Mouse (Mus musculus) brown adipose tissue, adult 24 weeks (tissue): ENCODE measurements around the gene Hk2. TPM values are rescaled to one million over a fixed set of nuclear protein-coding genes. Genes with fewer than 3 reads are reported as not detected.
"Not testable (repeated sequence)": the region's sequence is repeated elsewhere in the genome, so short reads cannot be mapped to it uniquely, and the experiment has no call there.

Source experiments
- H3K27ac ChIP-seq: fragments of 200-500 bp; replicated peaks from 2 replicates; pipeline ENCODE4 v1.5.1; 2012; ENCODE audit warnings: low read depth, mild to moderate bottlenecking, low read length
- H3K4me1 ChIP-seq: fragments of 200-500 bp; 2 replicates; pipeline ENCODE4 v1.6.1; 2012; ENCODE audit warnings: low read length, mixed read lengths; ENCODE audit not compliant: control insufficient read depth, insufficient read depth, insufficient read length
- H3K4me3 ChIP-seq: fragments of 200-500 bp; 2 replicates; pipeline ENCODE4 v1.5.1; 2012; ENCODE audit warnings: low read depth, mild to moderate bottlenecking, low read length, moderate library complexity; ENCODE audit not compliant: insufficient read depth
- polyA plus RNA-seq: library from polyadenylated mRNA; stranded (reverse); fragments of >200 nt; gene quantifications from 2 replicates; pipeline ENCODE4 v1.2.4, GENCODE M21; 2012; ENCODE audit not compliant: missing spikeins, insufficient read depth, insufficient read length

Gene Hk2
- polyA plus RNA-seq, 1 experiment, result 216 TPM

DNA sequence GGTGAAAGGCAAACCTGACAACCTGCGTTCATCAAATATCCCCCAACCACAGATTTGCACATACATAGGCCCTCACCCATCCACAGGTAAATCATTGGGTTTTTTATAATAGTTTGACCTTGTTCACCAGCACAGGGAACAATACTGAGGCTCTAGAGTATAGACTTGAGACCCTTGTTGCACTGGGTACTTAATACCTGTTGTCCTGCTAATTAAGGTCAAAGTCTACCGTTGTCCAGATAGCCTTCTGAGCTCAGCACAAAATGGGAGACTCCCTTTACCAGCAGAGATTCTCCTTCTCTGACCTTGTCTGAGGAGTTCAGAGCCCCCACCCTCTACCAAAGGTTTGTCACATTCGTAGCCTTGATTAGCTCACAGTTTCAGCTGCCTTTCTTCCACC lies 70.5 kb downstream of the Hk2 start:
- Histone ChIP-seq H3K27ac (no peak overlapping the region), H3K4me1 (no peaks in the 10 kb centered on the region), H3K4me3 (no peak overlapping the region)

DNA sequence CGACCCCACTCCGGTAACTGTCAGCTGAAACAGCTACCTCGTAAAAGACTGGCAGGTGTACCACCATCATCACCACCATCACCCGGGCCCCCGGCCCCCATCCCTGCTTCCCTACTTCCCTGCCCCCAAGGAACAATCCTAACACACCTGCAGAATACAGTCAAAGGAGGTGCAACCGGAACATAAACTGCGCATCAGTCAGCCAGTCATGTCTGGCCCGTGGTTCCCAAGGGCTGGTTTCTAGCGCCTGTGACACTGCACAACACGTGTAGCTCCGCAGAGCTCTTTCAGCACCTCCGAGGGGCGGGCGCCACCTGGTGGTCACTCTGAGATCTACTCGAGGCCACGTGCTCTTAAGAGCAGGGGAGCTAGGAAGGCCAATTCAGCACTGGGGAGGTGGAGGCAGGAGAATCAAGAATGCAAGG lies 71.6 kb downstream of the Hk2 start:
- H3K4me3 ChIP-seq, result no peak overlapping the region

DNA sequence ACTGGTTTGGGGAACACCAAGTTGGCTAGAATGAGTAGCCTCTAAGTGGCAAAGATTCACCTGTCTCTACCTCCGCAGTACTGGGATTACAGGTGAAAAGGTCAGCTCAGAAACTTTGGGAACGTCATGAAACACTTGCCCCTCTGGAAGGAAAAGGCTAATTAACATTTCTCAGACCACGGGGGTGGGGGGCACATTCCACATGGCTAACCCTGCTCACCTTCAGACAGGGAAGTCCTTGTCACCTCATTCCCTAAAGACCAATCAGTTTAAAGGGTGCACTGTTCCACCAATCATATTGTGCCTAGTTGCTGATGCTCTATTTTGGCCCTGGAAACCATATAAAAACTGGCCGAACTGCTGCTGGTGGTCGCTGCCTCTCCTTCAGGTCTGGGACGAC lies 73.0 kb downstream of the Hk2 start:
- no peaks in the 10 kb centered on the region for H3K4me1 ChIP-seq
- H3K4me3 ChIP-seq, result no peak overlapping the region
- H3K27ac ChIP-seq, result no peak overlapping the region

More for the DNA sequence above, 71.6 kb downstream of the Hk2 start:
- H3K27ac ChIP-seq, result no peak overlapping the region
- no peaks in the 10 kb centered on the region for H3K4me1 ChIP-seq

DNA sequence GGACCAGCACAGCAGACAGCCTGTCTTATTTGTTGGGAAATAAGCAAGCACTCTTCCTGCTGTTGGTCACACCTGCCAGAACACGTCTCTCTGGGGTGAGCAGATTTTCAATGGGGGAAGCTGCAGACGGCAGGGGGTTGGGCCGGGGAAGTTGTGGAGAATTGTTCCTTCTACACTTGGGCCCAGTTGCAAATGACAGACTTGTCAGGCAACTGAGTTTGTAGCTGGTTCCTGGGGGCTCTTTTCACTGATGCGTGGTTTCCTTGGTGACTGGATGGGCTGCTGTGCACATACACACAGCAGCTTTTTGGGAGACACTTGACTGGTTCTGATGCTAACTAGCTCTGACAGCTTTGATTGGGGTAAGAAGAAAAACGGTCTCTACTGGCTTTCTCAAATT lies 74.4 kb downstream of the Hk2 start:
- Histone ChIP-seq H3K4me3 (no peak overlapping the region), H3K27ac (no peak overlapping the region), H3K4me1 (no peaks in the 10 kb centered on the region)

DNA sequence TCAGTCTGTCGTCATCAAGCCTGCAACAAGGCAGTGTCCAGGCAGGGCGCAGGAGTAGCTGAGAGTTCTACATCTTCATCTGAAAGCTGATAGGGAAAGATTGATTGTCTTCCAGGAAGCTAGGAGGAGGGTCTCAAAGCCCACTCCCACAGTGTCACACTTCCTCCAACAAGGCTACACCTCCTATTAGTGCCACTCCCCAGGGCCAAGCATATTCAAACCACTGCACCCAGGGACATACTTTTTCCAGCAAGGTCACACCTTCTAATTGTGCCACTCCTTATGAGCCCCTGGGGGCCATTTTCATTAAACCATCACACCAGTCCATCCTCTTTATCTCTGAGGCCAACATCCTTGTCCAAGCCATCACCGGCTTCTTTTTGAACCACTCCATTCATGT lies 77.5 kb downstream of the Hk2 start:
- no peak overlapping the region for H3K4me3 ChIP-seq
- no peaks in the 10 kb centered on the region; the same call in 1 of the 2 replicates for H3K4me1 ChIP-seq
- no peak overlapping the region for H3K27ac ChIP-seq

DNA sequence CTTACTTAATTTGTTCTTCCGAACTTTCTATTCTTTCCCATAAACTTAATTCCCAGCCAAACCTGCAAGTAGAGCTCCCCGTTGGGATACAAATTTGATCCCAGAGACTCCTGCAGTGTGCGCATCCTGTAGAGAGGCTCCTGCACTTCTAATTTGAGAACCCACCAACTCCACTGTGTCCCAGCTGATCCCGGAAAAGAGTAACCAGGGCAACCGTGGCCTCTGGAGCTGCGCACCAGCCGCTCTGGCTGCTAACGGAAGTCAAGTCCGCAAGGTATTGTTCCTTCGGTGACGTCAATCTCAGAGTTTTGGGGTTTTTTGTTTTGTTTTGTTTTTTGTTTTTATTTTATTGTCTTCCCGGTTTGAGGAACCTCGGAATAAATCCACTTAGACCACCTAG lies 79.6 kb downstream of the Hk2 start:
- Histone ChIP-seq H3K4me1 (no peaks in the 10 kb centered on the region; the same call in 1 of the 2 replicates), H3K27ac (no peak overlapping the region), H3K4me3 (no peak overlapping the region)

DNA sequence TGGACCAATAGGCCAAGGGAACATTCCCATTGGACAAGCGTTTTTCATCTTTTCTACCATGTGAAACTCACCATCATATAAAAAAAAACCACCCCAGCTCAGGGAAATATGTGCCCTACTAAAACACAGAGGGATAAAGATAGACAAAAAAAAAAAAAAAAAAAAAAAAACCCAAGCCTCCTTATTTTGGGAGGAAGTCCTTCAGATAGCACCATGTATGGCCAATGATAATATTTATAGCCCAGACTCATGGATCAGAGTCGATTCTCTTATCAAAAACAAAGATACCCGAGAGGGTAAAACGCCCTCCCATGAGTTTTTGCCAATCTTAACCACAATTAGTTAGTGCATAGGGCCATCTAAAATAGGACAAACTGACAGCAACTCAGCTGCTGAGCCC lies 84.8 kb downstream of the Hk2 start:
- Histone ChIP-seq H3K4me1 (no peaks in the 10 kb centered on the region), H3K27ac (no peak overlapping the region), H3K4me3 (no peak overlapping the region)

DNA sequence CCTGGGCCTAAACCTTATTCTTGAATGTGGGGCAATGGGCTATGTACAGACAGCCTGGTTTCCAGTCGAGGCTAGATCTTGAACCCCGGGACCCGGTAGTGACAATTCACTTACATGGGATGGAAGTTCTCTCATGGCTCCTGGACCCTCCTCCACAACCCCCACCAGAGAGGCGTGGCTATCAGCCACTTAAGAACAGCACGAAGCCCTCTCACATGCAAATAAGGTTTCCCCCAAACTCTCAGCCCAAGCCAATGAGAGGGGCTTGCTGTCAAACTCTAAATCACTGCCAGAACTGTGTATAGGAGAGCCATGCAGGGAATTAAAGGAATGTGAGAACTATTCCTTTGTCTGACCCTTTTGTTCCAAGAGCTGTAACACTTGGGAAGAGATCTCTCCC lies 85.7 kb downstream of the Hk2 start:
- H3K4me1 ChIP-seq, H3K27ac ChIP-seq, H3K4me3 ChIP-seq: not testable (repeated sequence)

DNA sequence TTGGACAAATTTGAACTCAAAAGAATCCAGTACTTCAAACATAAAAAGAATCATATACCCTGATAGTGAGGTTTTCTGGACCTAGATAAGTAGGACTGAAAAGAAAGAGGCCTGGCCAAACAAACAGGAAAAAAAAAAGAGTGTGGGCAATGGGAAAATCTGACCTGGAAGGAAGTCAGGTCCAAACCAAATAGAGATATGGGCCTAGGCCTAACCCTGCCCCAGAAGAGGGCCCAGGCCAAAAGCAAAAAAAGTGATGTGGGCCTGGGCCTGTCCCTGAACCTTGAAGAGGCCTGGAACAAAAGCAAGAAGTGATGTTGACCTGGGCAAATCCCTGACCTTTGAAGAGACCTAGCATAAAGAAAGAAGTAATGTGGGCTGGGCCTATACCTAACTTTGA lies 90.1 kb downstream of the Hk2 start:
- Histone ChIP-seq H3K4me3 (no peak overlapping the region), H3K27ac (no peak overlapping the region), H3K4me1 (no peaks in the 10 kb centered on the region)

DNA sequence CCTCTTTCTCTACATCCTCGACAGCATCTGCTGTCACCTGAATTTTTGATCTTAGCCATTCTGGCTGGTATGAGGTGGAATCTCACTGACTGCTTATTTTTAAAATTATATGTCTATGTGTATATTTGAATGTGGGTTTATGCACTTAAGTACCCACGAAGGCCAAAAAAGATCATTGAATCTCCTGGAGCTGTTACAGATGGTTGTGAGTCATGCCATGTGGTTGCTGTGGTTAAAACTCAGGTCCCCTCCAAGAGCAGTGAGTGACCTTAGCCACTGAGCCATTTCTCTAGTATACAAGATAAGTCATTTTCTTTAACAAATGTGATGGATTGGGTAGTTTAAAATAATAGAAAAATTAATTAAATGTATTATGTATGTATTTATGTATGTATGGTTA lies 95.0 kb downstream of the Hk2 start:
- not testable (repeated sequence) for H3K4me3 ChIP-seq, H3K27ac ChIP-seq

DNA sequence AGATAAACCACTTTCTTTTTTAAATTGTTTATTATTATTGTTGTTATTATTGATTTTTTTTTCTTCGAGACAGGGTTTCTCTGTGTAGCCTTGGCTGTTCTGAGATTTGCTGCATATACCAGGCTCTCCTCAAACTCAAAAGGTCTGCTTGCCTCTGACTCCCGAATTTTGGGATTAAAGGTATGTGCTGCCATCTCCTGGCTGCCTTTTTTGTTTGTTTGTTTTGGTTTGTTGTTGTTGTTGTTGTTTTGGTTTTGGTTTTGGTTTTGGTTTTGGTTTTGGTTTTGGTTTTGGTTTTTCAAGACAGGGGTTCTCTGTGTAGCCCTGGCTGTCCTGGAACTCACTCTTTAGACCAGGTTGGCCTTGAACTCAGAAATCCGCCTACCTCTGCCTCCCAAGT lies 96.6 kb downstream of the Hk2 start:
- H3K4me1 ChIP-seq, result not testable (repeated sequence)

More for the DNA sequence above, 95.0 kb downstream of the Hk2 start:
- H3K4me1 ChIP-seq, result not testable (repeated sequence)

More for the DNA sequence above, 96.6 kb downstream of the Hk2 start:
- H3K4me3 ChIP-seq, H3K27ac ChIP-seq: not testable (repeated sequence)

Other genes with a start within 250 kb of the Hk2 start
- 61.9 and 64.7 TPM in 2 replicates for gene Pole4, start 69.1 kb downstream of the Hk2 start, polyA plus RNA-seq
- gene Sema4f, start 165.3 kb upstream of the Hk2 start, polyA plus RNA-seq, result not detected in 2 replicates
- not detected in 2 replicates for gene M1ap, start 172.4 kb upstream of the Hk2 start, polyA plus RNA-seq